Mouse (Mus musculus): ENCODE measurements around the gene Dnajb1.

Gene Dnajb1

DNA sequence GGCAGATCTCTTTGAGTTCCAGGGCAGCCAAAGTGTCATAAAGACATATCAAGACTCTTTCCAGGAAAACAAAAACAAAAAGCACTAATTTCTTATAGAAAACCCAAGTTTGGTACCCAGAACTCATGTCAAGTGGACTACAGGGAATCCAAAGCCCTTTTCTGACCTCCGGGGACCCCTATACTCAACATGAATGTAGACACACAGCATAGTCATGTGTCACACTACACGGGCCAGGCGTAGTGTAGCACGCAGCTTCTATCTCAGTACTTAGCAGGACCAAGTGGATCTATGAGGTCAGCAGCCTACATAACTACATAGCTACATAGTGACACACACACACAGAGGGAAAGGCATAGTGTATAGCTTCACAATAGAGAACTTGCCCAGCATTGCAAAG, 5.7 kb downstream of the Dnajb1 start:
- DNase-seq: no peak

DNA sequence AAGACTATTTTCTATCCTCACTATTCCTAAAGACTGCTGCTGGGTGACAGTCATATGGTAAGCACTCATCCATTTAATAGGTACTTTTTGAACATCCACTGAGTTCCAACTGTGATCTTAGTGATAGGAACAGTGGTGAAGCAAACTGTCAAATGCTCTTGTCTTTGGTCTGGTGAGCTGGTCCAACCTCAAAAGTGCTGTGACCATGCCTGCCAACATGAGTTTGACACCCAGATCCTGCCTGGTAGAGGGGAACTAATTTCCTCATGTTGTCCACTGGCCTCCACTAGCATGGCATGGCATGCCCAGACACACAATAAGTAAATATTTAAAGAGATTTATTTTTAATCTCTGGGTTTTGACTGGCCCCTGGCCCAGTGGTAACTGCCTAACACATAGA, 8.6 kb downstream of the Dnajb1 start:
- no peak for DNase-seq

GRCm38 (mm10) chr8:83617111-83617510, 9.1 kb downstream of the Dnajb1 start:
- no peak for DNase-seq

- DNase-seq: no peak
Observed at GRCm38 (mm10) chr8:83618566-83618965, 10.6 kb downstream of the Dnajb1 start.

DNA sequence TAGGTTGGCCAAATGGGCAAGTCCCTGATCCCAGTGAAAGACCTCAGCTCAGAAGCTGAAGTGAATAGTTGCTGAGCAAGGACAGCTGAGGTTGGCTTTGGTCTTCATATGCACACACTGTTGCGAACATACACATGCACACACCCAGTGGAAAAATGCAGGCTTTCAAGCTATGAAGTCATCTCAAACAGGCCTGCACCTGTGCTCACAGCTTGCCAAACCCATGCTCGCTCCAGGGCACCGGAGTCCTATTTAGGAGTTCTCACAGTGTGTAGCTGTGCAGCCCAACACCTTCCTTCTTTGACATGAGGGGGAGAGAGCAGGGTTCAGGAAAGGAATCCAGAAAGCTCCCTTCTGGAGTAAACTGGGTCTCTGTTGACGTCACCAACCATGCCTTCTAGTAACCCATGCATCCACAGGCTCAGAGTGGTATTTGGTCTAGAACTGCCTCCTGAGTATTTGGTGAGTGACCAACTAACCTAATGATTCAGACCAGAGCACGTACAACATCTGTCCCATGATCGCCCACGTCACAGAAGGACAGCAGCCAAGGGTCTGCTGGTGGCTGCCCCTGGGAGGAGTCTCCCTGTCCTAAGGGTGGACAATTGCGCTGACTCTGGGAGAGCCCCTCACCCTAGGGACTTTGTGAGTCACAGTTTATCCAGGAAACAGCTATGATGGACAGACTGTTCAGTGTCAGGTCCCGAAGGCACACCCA, 11.7 kb downstream of the Dnajb1 start:
- DNase-seq: no peak

GRCm38 (mm10) chr8:83621691-83622388, 13.8 kb downstream of the Dnajb1 start:
- no peak for DNase-seq

GRCm38 (mm10) chr8:83622389-83622989, 14.5 kb downstream of the Dnajb1 start:
- peak; percentile 96 for DNase-seq

GRCm38 (mm10) chr8:83623549-83623948, 15.6 kb downstream of the Dnajb1 start:
- DNase-seq: no peak

DNA sequence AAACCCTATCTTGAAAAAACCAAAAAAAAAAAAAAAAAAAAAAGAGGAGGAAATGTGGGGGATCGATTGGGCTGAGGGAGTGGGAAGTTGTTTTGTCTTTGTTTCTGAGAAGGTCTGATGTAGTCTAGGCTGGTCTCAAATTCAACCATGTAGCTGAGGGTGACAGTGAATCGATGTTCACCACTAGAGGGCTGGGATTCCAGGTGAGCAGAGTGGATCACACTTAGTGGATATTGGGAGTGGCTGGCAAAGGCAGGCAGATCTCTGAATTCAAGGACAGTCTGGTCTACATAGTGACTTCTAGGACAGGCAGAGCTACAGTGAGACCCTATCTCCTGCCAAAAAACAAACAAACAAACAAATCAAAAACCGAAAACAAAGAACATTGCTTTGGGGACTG, 16.7 kb downstream of the Dnajb1 start:
- DNase-seq: peak; percentile 68 to 76

DNA sequence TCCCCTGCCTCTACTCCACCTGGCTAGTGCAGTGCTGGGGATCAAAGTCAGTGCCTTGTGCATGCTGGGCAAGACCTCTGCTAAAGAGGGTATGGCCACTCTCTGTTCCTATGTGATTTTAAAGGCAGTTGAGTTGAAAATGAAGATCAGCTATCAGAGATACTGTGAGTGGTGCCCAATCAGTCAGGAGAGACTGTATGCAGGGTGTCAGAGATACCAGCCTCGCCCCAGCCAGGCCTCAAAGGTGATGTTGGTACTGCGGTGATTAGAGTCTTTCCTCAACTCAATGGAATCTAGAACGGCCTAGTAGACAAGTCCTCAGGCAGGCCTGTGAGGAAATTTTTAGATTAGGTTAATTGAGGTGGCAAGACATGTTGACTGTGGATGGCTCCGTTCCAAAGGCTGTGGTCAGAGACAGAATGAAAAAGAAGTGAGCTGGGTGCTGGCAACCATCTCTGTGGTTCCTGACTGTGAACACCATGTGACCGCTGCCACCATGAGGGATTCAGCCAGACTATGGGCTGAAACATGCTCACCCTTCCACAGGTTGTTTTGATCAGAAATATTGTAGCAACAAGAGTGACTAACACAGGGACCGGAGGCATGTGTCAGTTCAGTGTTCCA, 17.8 kb downstream of the Dnajb1 start:
- DNase-seq: no peak

DNA sequence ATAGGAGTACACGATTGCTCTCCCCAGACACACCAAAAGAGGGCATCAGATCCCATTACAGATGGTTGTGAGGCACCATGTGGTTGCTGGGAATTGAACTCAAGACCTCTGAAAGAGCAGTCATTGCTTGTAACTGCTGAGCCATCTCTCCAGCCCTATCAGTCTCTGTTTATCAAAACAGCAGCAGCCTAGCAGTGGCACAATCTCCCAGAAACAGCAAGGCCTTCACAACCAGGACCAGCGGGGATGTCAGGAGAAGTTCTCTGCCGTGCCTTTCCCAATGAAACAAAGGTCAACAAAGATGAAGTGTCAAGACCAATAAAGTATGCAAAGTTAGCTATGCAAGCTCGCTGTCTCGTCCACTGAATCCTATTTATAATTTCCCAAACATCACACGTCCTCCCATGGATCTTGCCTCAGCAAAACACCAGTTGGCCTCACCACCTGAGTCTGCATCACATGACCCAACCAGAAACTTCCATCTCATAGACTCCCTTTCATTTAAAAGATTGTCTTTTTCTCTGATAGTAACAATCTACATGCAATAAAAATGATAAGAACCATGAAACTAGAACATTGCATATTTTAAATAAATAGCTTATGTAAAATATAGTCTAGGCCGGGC, 24.2 kb downstream of the Dnajb1 start:
- no peak for DNase-seq

DNA sequence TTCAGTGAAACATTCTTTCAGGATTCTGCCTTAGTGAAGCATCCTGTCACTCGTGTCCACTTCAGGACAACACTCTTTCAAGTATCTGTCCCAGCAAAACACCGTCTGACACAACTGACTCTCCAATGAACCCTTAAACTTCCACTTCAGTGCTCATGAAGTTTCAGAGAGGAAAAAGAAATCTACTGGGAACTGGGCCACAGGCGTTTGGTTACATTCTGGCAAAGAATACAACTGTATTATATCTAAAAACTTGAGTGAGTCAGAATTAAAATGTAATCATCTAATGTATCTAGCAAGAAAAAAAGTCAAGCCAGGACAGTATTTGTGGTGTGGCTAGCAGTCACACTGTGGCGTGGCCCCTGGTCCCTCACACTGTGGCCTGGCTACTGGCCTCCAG, 30.9 kb downstream of the Dnajb1 start:
- DNase-seq: no peak

DNA sequence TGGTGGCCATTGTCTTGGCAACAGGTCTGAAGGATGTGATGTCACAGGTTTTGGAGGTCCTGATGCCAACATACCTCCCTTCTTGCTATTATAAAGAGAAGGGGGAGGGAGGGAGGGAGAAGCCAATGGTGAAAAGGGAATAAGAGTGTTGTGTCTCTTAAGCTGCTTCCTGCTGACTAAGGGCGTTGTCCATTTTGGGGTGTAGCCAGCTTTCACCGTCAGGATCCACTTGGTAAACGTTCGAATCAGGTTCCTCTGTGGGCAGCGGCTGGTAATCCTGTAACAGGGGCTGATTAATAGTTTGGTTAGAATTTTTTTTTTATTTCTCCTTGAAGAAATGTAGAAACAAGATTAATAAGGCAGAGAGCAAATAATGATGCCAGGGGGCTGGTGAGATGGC, 31.7 kb downstream of the Dnajb1 start:
- no peak for DNase-seq

DNA sequence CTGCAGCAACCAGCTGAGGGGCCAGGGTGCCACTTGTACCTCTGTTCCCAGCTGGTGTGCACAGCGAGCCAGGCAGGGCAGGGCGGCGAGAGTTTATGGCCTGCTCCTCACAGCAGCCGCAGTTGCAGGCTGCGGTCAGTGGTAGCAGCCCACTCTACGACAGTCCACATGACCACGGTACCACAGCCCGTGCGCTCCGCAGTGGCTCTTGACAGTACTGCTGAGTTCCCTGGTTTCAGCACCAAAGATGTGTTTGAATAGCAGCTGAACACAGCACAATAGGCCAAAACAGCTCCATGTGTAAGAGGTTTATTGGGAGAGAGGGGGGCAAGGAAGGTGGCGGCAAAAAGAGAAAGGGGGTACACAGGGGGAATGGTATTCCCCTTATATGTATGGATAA, 39.5 kb downstream of the Dnajb1 start:
- no peak for DNase-seq

DNA sequence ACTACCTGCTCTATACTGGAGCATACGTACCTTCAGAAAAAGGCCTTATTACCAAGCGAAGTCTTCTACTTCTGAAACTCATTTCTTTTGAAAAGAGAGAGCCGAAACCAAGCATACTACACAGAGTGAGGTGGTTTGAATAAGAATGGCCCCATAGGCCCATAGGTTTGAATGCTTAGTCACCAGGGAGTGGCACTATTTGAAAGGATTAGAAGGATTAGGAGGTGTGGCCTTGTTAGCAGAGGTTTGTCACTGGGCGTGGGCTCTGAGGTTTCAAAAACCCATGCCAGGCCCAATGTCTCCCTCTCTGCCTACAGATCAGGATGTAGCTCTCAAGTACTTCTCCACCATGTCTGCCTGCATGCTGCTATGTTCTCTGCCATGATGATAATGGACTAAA, 40.0 kb downstream of the Dnajb1 start:
- no peak for DNase-seq

DNA sequence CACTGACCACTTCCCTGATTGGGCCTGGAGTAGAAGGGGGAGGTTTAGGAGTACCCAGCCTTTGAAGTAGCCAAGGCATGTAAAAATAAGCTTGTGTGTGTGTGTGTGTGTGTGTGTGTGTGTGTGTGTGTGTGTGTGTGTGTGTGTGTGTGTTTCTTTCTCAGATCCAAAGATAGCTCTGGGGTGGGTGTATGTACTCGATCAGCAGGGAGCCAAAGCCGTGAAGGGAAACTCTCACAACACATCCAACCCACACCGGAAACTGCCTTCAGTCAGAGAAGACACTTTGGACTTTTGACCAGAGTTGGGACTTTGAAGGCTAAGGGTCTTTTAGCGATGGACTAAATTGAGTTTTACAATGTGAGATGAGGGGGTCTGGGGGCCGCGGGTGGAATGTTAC, 41.7 kb downstream of the Dnajb1 start:
- DNase-seq: no peak

DNA sequence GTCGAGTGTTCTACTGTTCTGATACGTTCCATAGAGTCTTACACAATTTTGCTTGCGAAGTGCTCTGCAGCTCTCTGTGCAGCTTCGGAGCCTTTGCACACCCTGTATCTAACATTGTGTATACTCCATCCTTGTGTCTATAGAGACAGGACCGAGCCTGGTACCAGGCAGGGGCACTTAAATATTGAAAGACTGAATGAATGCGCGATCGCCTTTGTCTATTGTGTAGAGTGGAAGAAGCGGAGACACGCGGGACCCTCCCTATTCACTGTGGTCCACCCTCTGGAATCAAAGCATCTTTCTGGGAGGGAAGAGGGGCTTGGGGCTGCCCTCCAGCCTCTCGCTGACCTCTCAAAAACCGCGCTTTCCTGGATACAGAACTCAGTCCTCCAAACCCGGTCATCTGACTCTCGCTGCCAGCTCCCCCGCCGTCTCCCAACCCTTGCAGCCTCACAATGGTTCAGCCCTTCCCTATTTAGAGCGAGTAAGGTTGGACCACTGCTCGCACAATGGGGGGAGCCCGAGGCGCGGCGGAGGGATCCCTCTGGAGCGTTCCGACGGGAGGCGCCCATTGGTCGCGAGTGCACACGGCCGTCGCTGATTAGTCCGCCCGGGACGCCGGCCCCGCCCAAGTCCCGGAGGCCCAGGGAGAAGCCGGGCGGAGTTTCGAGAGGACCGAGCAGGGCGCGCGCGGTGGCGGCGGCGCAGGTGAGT, 44.2 kb downstream of the Dnajb1 start, which contains the start of gene Gipc1:
TSS of gene Gipc1 (plus strand) at position 648 of the 714 bp plus-strand sequence.
- peak; percentile 96 to 98 for DNase-seq

DNA sequence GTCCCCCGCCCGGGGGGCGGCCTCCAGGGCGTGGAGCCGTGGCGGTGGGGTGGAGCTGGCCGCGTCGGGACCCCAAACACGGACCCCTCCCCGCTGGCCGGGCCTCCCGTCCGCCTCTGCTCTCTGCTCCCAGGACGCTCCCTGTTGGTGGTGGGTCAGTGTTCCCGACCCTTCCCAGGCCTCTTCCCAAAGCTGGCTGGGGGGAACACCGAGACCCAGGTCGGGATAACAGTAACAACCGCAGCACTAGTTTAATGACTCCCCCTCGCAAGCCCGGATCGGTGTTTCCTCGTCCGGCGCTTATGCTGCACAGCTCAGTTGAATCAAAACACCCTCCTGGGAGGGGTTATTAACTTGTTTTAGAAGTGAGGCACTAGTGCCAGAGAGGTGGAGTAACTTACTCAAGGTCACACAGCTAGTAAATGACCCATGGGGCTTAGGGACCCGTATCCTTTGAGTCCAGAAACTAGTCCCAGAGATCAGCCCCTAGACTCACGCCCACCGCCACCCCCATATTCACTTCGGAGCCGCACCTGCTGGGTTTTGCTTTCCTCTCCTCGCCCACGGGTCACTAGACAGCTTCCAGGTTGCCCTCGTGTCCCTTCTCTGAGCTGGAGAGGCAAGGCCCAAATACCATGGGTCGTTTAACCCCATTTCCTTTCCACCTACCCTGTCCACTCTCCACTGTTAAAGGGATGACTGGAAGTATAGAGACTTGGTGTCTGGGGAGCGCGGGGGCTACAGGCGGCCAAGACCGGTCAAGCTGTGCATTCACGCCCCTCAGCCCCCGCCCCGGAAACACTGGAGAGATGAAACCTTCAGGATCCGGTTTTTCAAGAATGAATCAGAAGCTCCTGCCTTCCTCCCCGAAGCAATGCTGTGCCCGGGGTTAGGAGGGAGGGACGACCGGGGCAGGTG, 45.0 kb downstream of the Dnajb1 start:
- DNase-seq: peak in 1 of 2 experiments; percentile 38

GRCm38 (mm10) chr8:83653662-83654017, 45.6 kb downstream of the Dnajb1 start:
- DNase-seq: no peak

DNA sequence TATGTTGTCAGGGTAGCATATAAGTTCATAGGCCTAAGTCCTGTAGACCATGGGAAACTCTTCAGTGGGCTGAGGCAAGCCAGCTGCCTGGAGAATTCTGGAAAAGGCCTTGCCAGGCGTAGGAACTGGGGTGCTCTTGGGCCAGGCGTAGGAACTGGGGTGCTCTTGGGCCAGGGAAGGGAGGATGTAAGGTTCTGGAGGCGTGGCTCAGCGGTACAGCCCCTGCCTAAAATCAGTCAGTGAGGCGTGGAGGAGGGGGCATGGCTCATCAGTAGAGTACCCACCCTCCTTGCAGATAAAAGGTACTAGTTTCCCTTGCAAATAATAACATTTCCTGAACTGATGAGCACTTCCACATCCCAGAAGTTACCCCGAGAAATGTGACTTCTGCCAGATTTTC, 46.7 kb downstream of the Dnajb1 start:
- DNase-seq: no peak

GRCm38 (mm10) chr8:83656043-83656442, 48.0 kb downstream of the Dnajb1 start:
- no peak for DNase-seq

Data from cerebellum, postnatal 10 days (tissue).